Comparison of ENCODE assay signal across 8 mouse cellular contexts in genomic region chr10:41935476-41935829, GRCm38 (mm10).
DNase-seq lines count a peak whose midpoint lies in the region; ATAC-seq and TF ChIP-seq lines count a peak whose summit lies in the region.

No protein-coding gene starts in this region.

- H3K27ac ChIP-seq in heart, adult 2 months: peak overlapping the region; percentile 98
- H3K27ac ChIP-seq in lung, embryonic 15.5 days: peak overlapping the region; percentile 84
- peak overlapping the region; percentile 84 for H3K27ac ChIP-seq in neural tube, embryonic 15.5 days (replicated peaks)

- intact Hi-C loops in heart, adult 2 months (cut with DNase I): loop anchor here (2.0 to 5.0 kb wide), 2 partner anchors 23 to 42 kb away; no protein-coding TSS in a partner anchor

- H3K9ac ChIP-seq in heart, adult 2 months (ENCODE audit: low read depth, low read length): peak overlapping the region; percentile 58
- no peak overlapping the region for H3K9ac ChIP-seq in lung, embryonic 15.5 days
- H3K9ac ChIP-seq in neural tube, embryonic 15.5 days (replicated peaks): no peak overlapping the region

- H3K36me3 ChIP-seq in heart, adult 2 months (ENCODE audit: control insufficient read depth, insufficient read depth, low read length): peaks cover 8% of the 10 kb centered on the region
- H3K36me3 ChIP-seq in lung, embryonic 15.5 days: no peaks in the 10 kb centered on the region
- no peaks in the 10 kb centered on the region for H3K36me3 ChIP-seq in neural tube, embryonic 15.5 days

- no peaks in the 10 kb centered on the region for H3K9me3 ChIP-seq in lung, embryonic 15.5 days
- no peaks in the 10 kb centered on the region for H3K9me3 ChIP-seq in neural tube, embryonic 15.5 days (replicated peaks)

- TF ChIP-seq EP300 in heart, adult 2 months (IDR thresholded peaks at IDR 0.05; ENCODE audit: insufficient read depth, low read depth, low read length): no peak

- no peak for TF ChIP-seq CTCF in heart, adult 2 months (IDR thresholded peaks at IDR 0.05)

- peak overlapping the region; percentile 17; the same call in 1 of the 2 replicates for H3K4me3 ChIP-seq in heart, adult 2 months
- H3K4me3 ChIP-seq in lung, embryonic 15.5 days: no peak overlapping the region
- H3K4me3 ChIP-seq in neural tube, embryonic 15.5 days (replicated peaks): no peak overlapping the region

- peaks cover 25% of the 10 kb centered on the region for H3K4me1 ChIP-seq in heart, adult 2 months (ENCODE audit: control insufficient read depth, insufficient read depth, low read length)
- H3K4me1 ChIP-seq in lung, embryonic 15.5 days: peaks cover 35% of the 10 kb centered on the region
- peaks cover 50% of the 10 kb centered on the region for H3K4me1 ChIP-seq in neural tube, embryonic 15.5 days

- DNase-seq in heart, adult 2 months: no peak
- DNase-seq in heart, adult 8-10 months (ENCODE audit: low spot score): no peak
- DNase-seq in lung, postnatal 25 days (ENCODE audit: low spot score): no peak
- peak; percentile 57 to 90 for DNase-seq in layer of hippocampus, adult 18-20 months (ENCODE audit: low spot score in 2 of 2)
- DNase-seq in gastrocnemius, adult 18-20 months (ENCODE audit: low spot score): no peak

- ATAC-seq in lung, embryonic 15.5 days (ENCODE audit: borderline replicate concordance, extremely low read depth, low FRiP score, low TSS enrichment): peak; percentile 15; the same call in 1 of the 2 replicates
- no peak for ATAC-seq in neural tube, embryonic 15.5 days (ENCODE audit: low FRiP score)
- ATAC-seq in megakaryocyte progenitor cell, adult 5-6 weeks (replicated peaks; ENCODE audit: poor library complexity): no peak

- no peak for TF ChIP-seq POLR2A in heart, adult 2 months (IDR thresholded peaks at IDR 0.05; ENCODE audit: insufficient read depth, low read depth, low read length)

- no peaks in the 10 kb centered on the region for H3K79me2 ChIP-seq in heart, adult 2 months (replicated peaks; ENCODE audit: control insufficient read depth, insufficient read depth, low read length)

- H3K4me2 ChIP-seq in lung, embryonic 15.5 days: peak overlapping the region; percentile 59
- H3K4me2 ChIP-seq in neural tube, embryonic 15.5 days: peak overlapping the region; percentile 51; the same call in 1 of the 2 replicates

- no peaks in the 10 kb centered on the region for H3K27me3 ChIP-seq in heart, adult 2 months (ENCODE audit: control insufficient read depth, insufficient read depth, low read length)
- H3K27me3 ChIP-seq in lung, embryonic 15.5 days: no peaks in the 10 kb centered on the region
- H3K27me3 ChIP-seq in neural tube, embryonic 15.5 days (replicated peaks): no peaks in the 10 kb centered on the region

Comparison
In these comparisons a context has a peak if more than half of its experiments do, and no peak if none do; other contexts are left out.
1. DNase-seq: peak in layer of hippocampus, adult 18-20 months (2 of 2); none in heart, adult 2 months (0 of 2), heart, adult 8-10 months (single experiment), lung, postnatal 25 days (single experiment) and gastrocnemius, adult 18-20 months (single experiment).
2. Peak in every context shown above with its lines, with median percentiles within 50 percentile points of each other: H3K27ac ChIP-seq.